Mouse (Mus musculus): ENCODE results near the gene Plaur. TPM values are rescaled to one million over a fixed set of nuclear protein-coding genes. Genes with fewer than 3 reads are reported as not detected.

Plaur gene
- 535 to 734 TPM (median 595 TPM) in 4 replicates for total RNA-seq (2023; ENCODE audit: inconsistent age)

GRCm38 (mm10) chr7:24462388-24463319 is at the start of gene Plaur:
TSS of gene Plaur (plus strand) at chr7:24462484.

DNA sequence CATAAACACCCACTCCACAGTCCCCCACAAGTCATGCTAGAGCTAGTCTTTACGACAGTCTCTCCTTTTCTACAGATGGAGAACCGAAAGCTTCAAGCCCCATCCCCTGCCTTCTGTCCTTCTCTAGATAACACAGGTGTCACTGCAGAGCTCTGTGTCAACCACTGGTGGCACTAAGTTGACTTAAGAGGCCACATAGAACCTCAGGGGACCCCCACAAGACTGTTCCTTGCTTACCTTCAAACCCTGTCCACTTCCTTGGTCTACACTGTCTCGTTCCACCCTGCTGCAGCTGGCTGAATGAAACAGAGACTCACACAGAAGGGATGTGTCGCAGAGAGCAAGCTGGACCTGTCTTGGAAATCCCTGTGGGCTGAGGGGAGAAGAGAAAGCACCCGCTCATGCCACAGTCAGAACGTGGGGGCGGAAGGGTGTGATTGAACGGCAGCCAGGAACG is 10.4 kb upstream of the Plaur start, which contains the start of gene Irgc1:
TSS of gene Irgc1 (minus strand) at position 443 of the 457 bp plus-strand sequence.

DNA sequence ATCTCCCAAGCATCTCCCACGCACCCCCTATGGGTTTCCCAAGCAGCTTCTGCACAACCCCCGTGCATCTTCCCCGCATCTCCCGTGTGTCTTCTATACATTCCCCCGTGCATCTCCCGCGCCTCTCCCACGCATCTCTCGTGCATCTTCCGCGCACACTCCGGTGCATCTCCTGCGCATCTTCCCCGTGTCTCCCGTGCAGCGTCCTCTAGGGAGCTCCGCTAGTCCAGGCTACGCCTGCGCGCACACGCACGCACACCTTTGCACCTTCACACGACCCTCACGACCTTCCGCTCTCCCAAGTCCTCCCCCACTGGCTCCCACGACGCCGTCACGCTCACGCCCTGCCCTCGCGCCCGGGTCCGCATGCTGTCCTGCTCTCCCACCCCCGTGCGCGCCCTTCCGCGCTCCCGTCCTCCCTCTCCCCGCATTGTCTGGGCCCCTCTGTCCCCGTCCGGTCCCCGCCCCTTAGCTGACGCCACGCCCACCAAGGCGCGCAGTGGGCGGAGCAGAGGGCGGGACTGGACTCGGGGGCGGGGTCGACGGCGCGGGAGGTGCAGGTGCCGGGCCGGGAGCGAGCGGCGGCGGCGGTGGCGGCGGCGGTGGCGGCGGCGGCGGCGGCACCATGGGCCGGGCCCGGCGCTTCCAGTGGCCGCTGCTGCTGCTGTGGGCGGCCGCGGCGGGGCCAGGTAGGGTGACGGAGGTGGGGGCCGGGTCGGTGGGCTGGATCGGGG is 19.4 kb downstream of the Plaur start, which contains the start of gene Cadm4:
TSS of gene Cadm4 (plus strand) at position 550 of the 734 bp plus-strand sequence.

DNA sequence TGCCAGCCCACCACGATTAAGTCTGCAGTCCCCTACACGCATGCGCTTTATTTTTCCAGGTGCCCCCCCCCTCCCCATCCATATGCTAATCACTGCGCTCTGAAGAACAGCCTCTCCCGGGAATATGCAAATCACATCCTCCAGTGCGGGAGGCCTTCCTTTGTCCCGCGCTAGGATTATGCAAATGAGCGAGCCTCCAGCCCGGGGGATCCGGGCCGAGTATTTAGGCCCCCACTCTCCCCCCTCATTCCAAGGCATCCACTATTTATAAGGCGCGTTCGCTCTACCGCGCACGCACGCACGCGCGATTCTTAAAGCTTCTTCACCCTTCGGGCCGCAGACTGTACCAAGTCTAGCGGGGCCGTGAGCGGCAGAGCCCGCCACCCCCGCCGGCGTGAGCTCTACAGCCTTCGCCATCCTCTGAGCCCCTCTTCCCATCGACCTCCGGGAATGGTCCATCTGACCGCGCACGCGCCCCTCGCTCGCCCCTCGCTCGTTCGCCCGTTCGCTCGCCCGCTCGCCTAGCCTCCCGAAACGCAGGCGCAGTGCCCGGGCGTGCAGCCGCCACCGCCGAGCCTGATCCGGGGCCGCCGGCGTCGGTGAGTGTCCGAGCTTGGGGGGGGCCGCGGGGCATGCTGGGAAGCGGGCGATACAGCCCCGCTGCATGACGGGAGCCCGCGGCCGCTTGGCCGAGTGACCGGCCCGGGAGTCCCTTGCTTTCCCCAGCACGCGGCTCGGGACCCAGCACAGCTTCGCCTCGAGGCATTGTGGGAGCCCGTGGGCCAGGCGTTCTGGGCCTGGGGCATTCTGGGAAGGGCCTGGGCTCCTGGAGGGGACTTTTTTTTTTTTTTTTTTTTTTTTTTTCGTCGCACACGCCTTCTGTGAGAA is 44.8 kb downstream of the Plaur start, which contains the start of gene Zfp428:
TSS of gene Zfp428 (plus strand) at position 169 of the 888 bp plus-strand sequence.

DNA sequence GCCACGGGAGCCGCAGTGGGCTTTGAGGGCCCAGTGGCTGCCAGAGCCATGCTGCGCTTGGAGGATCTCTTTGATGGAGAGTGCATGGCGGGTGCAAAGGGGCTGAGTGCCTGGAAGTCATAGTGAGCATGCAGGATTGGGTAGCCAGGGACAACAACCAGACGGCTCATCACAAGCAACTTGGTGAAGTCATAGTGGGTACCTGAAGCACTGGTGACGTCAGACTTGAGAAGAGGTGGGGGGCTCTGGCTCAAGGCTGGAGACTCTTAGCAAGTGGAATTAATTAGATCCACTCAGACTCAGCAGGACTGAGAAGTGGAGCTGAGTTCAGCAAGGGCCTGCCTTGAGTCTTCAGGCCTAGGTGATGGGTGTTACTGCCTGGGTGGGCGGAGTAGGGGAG is 50.1 kb downstream of the Plaur start, which contains the start of gene AC161166.1:
TSS of gene AC161166.1 (minus strand) at position 101 of the 400 bp plus-strand sequence.

Other genes starting within 250 kb of the Plaur start
- gene Zfp109, start 224.9 kb upstream of the Plaur start, total RNA-seq (2023; ENCODE audit: inconsistent age): 1.3 to 2.2 TPM (median 1.7 TPM) in 4 replicates
- 0.22 to 0.27 TPM in 2 of 4 replicates, not detected in the others for gene Zfp108, start 207.7 kb upstream of the Plaur start, total RNA-seq (2023; ENCODE audit: inconsistent age)
- gene Zfp93, start 192.1 kb upstream of the Plaur start, total RNA-seq (2023; ENCODE audit: inconsistent age): 0.18 to 1.6 TPM in 2 of 4 replicates, not detected in the others
- 5.2 to 10.8 TPM (median 7.3 TPM) in 4 replicates for gene Zfp61, start 161.3 kb upstream of the Plaur start, total RNA-seq (2023; ENCODE audit: inconsistent age)
- gene Zfp94, start 145.8 kb upstream of the Plaur start, total RNA-seq (2023; ENCODE audit: inconsistent age): 7.5 to 10.9 TPM (median 9.4 TPM) in 4 replicates
- gene Tescl, start 128.5 kb upstream of the Plaur start, total RNA-seq (2023; ENCODE audit: inconsistent age): not detected in 4 replicates
- not detected in 4 replicates for gene Lypd5, start 113.3 kb upstream of the Plaur start, total RNA-seq (2023; ENCODE audit: inconsistent age)
- 3.6 to 6.1 TPM (median 4.8 TPM) in 4 replicates for gene Kcnn4, start 92.2 kb upstream of the Plaur start, total RNA-seq (2023; ENCODE audit: inconsistent age)
- 69.8 to 79.7 TPM (median 77.4 TPM) in 4 replicates for gene Smg9, start 62.9 kb upstream of the Plaur start, total RNA-seq (2023; ENCODE audit: inconsistent age)
- 5.0 to 7.5 TPM (median 6.1 TPM) in 4 replicates for gene Irgc1, start 10.2 kb upstream of the Plaur start, total RNA-seq (2023; ENCODE audit: inconsistent age)
- 0.78 to 3.1 TPM (median 1.9 TPM) in 4 replicates for gene Cadm4, start 19.5 kb downstream of the Plaur start, total RNA-seq (2023; ENCODE audit: inconsistent age)
- gene Zfp428, start 44.5 kb downstream of the Plaur start, total RNA-seq (2023; ENCODE audit: inconsistent age): 1.4 to 2.2 TPM (median 1.7 TPM) in 4 replicates
- gene AC161166.1, start 50.0 kb downstream of the Plaur start, total RNA-seq (2023; ENCODE audit: inconsistent age): not detected in 4 replicates
- 22.3 to 27.3 TPM (median 24.2 TPM) in 4 replicates for gene Irgq, start 68.2 kb downstream of the Plaur start, total RNA-seq (2023; ENCODE audit: inconsistent age)
- 0.87 TPM in 1 of 4 replicates, not detected in the others for gene Pinlyp, start 83.6 kb downstream of the Plaur start, total RNA-seq (2023; ENCODE audit: inconsistent age)
- gene Xrcc1, start 83.8 kb downstream of the Plaur start, total RNA-seq (2023; ENCODE audit: inconsistent age): 85.4 to 92.1 TPM (median 88.0 TPM) in 4 replicates
- gene Ethe1, start 125.1 kb downstream of the Plaur start, total RNA-seq (2023; ENCODE audit: inconsistent age): 9.0 to 13.0 TPM (median 12.0 TPM) in 4 replicates
- gene Zfp575, start 125.2 kb downstream of the Plaur start, total RNA-seq (2023; ENCODE audit: inconsistent age): 0.18 to 0.22 TPM in 2 of 4 replicates, not detected in the others
- gene Phldb3, start 148.3 kb downstream of the Plaur start, total RNA-seq (2023; ENCODE audit: inconsistent age): 22.1 to 31.0 TPM (median 26.2 TPM) in 4 replicates
- gene Lypd3, start 174.1 kb downstream of the Plaur start, total RNA-seq (2023; ENCODE audit: inconsistent age): 0.29 to 0.54 TPM in 2 of 4 replicates, not detected in the others
- gene Tex101, start 214.2 kb downstream of the Plaur start, total RNA-seq (2023; ENCODE audit: inconsistent age): not detected in 4 replicates
- gene BC049730, start 246.8 kb downstream of the Plaur start, total RNA-seq (2023; ENCODE audit: inconsistent age): not detected in 4 replicates